Mouse (Mus musculus) T-cell, adult 2 months (primary cell): Measurements from ENCODE around the gene Slc25a44.
A peak's percentile ranks its signal among the peaks of the same experiment; 100 is the strongest.

Experiments
- DNase-seq: peaks from one replicate; pipeline ENCODE4 v3.0.0; 2022; ENCODE audit warnings: low spot score

Slc25a44 gene

GRCm38 (mm10) chr3:88424605-88425329, at the start of gene Slc25a44:
Gene Slc25a44 (minus strand): TSS chr3:88425139.
- peak; percentile 94 for DNase-seq

- DNase-seq, result no peak
Measured at GRCm38 (mm10) chr3:88473571-88473970, 48.6 kb upstream of the Slc25a44 start.

GRCm38 (mm10) chr3:88473020-88473419, 48.1 kb upstream of the Slc25a44 start:
- no peak for DNase-seq

DNA sequence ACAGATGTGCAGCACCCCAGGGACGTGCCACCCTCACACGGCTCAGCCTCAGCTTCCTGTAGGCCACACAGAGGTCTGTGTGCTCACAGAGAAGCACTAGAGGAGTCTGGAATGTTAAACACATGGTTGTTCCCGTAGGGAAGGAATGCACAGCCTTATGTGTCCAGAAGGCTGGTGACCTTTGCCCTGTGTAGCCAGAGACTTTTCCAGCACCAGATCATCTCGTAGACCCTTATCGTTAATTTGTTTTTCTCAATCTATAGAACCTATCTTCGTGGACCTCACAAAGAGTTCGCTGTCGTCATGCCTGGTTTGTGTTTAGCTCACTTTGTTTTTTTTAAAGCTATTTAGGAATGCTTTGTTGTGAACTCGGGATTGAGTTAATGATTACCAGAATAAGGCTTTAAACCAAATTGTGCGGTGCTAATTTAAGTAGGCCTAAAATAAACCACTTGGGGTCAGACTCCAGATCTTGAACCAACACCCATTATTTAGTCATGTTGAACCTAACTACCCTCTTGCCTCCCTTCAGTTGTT, 46.1 kb upstream of the Slc25a44 start:
- no peak for DNase-seq

DNA sequence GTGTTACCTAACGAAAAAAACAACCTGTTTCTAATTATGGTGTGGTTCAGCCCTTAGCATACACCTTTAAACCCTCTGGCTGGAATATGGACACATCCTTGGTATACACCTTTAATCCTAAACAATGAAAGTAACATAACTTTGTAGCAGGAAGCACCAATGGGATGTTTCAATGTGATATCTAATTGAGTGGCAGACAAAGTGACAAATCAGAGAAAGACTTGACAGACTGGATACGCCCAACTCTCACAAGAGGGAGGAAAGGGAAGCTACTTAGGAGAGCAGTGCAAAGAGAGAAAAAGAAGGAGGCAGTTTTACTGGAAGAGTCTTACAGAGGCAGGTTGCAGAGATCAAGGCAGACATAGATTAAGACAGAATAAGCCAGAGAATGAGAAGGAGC, 44.5 kb upstream of the Slc25a44 start:
- no peak for DNase-seq

GRCm38 (mm10) chr3:88467116-88467824, 42.3 kb upstream of the Slc25a44 start:
- peak; percentile 80 for DNase-seq

DNA sequence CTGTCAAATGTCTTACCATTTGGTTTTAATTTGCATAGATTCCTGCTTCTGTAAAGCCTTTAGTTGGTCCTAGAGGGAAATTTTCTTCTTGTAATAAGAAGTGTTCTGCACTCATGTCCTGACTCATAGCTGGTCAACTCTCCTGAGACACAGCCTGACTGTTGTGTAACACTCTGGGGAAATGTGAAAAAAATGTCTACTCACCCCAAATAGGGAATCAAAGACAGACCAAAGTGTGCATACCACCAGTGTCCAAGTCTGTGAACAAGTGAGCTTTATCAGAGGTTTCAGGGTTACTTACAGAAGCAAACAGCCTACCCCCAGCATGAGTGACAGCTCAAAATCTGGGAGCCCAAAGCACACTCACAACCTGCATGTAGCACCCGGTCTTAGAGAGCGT, 40.2 kb upstream of the Slc25a44 start:
- DNase-seq, result no peak

- DNase-seq, result no peak
Measured at GRCm38 (mm10) chr3:88464425-88464824, 39.5 kb upstream of the Slc25a44 start.

DNA sequence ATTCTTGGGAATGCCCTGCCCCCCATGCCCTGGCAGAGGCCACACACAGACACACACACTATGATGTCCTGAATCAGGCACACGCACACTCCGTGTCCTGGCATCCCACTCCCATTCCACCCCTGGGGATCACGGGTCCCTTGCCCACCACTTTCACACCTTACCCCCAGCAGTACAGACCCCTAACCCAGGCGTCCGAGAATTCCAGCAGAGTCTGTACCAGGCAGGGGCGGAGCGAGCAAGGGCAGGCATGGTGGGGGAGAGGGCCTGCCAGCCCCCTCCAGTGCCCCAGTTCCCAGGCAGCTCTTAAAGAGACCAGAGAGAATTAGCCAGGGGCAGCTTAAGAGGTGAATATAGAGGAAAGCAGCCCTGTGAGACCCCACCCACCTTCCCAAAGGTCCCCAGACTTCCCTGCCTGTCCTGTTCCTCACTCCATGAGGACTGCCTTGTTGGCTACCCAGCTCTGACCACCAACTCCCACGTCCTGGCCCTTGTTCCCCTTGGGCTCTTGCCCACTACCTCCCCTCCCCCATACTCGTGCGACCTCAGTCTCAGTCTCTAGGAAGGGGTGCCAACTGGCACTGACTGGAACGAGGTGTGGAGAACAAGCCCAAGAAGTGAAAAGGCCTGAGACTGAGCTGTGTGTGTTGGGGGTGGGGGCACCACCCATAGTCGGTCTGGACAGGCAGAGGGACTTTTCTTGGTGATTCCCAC, 36.2 kb upstream of the Slc25a44 start, which contains the start of gene Sema4a:
Gene Sema4a, minus strand, starts transcription at position 200 of the 714 bp plus-strand sequence.
- no peak for DNase-seq

DNA sequence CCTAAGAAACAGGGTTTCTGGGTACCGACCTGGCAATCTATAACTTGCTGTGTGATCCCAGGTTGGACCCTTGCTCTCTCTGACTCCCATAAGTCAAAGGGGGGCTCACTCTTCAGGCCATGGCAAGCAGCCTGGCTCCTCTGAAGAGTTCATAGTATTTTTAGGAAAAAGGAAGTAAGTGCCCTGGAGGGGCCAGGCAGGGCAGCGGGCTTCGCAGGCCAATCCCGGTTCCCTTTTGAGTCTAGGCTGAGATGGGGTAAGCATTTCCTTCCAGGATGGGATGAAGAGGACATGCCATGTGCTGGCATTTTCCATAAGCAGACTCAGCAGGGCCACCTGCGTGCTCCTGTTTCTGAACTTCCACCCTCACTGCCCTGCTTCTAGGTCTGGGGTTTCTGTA, 35.1 kb upstream of the Slc25a44 start:
- DNase-seq, result no peak

- no peak for DNase-seq
Measured at GRCm38 (mm10) chr3:88458778-88459219, 33.9 kb upstream of the Slc25a44 start.

DNA sequence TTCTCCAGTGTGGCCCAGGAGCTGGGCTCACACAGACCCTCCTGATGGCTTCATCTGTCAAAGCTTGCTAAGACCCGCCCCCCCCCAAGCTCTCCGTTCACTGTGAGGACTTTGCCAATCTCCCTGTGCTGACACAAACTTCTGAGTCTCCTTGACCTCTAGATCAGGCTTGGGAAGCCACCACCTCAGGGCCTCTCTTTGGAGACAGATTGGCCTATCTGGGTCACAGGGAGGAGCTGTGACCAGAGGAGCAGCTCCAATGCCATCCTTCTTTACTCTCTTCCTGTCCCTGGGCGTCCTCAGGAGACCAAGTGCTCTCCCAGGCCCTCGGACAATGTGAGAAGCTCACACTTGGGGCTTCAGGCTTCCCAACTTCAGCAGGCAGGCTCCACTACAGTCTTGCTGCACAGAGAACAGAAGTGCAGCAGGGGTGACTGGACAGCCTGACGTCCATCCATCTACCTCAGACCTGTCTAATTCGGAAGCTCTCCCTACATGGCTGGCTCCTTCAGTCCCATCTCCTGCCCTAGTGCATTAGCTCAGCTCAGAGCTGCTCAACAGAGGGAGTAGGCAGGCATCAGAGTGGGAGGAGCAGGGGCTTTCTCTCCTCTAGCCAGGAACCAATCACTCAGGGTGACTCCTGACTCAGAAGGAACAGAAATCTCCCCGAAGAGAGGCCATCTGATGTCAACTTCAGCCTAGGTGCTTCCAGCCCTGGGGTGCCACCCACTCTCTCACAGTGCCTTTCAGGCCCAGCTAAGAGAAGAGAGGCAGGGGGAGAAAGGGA, 32.0 kb upstream of the Slc25a44 start:
- no peak for DNase-seq

GRCm38 (mm10) chr3:88456313-88456712, 31.4 kb upstream of the Slc25a44 start:
- DNase-seq, result no peak

- DNase-seq, result no peak
Measured at GRCm38 (mm10) chr3:88455588-88456264, 30.8 kb upstream of the Slc25a44 start.

GRCm38 (mm10) chr3:88454762-88455587, 30.0 kb upstream of the Slc25a44 start:
- DNase-seq, result peak; percentile 10

DNA sequence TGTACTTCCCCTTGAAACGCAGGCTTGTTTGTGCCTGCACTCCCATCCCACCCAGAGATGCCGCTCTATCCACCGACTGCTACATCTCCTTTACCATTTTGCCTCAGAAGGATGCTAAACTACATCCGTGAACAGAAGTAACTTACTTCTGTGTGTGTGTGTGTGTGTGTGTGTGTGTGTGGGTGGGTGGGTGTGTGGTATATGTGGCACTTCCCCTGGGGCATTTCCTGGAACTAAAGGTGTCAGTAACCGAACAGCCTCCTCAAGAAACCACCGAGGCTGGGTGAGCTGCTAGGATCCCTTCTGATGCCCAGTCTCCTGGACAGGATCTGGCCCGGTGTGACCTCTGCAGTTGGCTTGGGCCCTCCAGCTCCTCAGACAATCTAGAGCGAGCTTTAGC, 29.0 kb upstream of the Slc25a44 start:
- DNase-seq, result peak; percentile 79

DNA sequence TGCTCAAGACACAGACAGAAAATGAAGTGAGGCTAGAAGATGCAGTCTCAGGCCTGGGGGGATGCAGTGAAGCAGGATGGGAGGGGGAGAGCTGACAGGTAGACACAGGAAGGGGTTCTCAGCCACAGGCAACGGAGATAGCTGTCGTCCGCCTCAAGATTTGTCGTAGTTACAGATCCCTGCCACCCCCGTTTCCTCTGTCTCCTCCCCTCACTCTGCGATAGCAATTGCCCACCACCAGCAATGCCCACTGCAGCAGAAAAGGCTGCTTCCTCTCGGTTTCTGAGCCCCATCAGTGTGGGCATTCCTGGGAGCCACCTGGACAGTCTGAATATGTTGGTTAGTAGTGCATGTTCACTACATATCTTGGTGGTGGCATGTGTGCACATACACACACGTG, 28.4 kb upstream of the Slc25a44 start:
- DNase-seq, result peak; percentile 62

DNA sequence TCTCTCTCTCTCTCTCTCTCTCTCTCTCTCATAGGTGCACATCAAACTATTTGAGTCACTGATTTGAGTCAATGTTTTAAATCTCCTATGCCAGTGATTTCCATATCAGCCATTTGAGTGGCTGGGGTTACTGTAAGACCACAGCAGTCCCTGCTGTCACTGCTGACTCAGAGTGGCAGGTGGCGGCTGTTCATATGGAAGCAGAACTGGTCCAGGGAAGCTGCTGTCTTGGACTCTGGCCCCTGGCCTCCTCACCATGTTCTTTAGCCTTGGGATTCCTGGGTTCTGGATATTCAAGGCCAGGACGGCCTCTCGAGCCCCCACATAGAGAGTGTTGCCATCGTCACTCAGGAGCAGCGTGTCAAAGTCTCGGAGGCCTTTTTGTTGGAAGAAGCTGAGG, 27.8 kb upstream of the Slc25a44 start:
- no peak for DNase-seq

GRCm38 (mm10) chr3:88452246-88452645, 27.3 kb upstream of the Slc25a44 start:
- DNase-seq, result peak; percentile 45
